Mouse (Mus musculus): ENCODE results near the gene Tex26. TPM values are rescaled to one million over a fixed set of nuclear protein-coding genes. Genes with fewer than 3 reads are reported as not detected.

The Tex26 gene
- polyA plus RNA-seq, 1 experiment from 2014 or later, result 0.38 TPM

DNA sequence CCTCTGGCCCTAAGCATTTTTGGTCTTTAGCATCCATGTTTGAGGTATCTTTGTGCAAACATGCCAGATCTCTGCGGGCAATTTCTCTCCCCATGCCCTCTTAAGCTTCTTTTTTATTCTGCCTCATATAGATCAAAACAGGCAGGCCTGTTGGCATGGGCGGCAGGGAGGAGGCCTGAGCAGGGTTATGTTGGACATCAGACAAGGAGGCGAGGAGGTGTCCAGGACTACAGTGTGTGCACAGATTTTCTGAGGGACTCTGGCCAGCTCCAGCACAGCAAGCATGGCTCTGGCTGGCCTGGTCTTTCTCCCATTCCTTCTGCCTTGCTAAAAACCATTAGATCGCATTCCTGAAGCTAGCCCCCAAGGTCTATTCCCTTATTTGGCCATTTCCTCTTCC, 5.0 kb downstream of the Tex26 start:
- Histone ChIP-seq H3K27ac (ENCODE audit: low read length) (no peak overlapping the region), H3K9me3 (ENCODE audit: control insufficient read depth, low read length) (no peaks in the 10 kb centered on the region), H3K27me3 (replicated peaks; ENCODE audit: control insufficient read depth, insufficient read depth, low read length) (no peaks in the 10 kb centered on the region), H3K4me2 (ENCODE audit: low read depth, low read length) (no peak overlapping the region), H3K36me3 (ENCODE audit: control insufficient read depth, insufficient read depth, low read length) (no peaks in the 10 kb centered on the region), H3K4me3 (ENCODE audit: low read length) (no peak overlapping the region), H3K4me1 (ENCODE audit: control insufficient read depth, insufficient read depth, low read length) (peaks cover 6% of the 10 kb centered on the region), H3K9ac (ENCODE audit: low read depth, low read length) (no peak overlapping the region)
- WGBS, result 57% methylated on average over 4 of the region's 4 CpGs
- no peak for ATAC-seq

DNA sequence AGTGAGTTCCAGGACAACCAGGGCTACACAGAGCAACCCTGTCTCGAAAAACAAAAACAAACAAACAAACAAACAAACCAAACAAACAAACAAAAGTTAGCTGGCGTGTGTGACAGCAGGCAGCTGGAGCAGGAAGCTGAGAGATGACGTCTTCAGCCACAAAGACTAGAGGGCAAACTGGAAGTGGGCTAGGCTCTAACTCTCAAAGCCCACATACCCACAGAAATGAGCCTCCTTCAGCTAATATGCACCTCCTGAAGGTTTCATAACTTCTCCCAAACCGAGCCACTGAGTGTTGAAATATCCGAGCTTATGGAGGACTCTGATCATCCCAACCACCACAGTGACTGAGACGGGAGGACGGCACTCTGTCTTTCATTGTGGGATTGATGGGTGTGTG, 7.0 kb downstream of the Tex26 start:
- Histone ChIP-seq H3K9ac (ENCODE audit: low read depth, low read length) (no peak overlapping the region), H3K27me3 (replicated peaks; ENCODE audit: control insufficient read depth, insufficient read depth, low read length) (no peaks in the 10 kb centered on the region), H3K27ac (ENCODE audit: low read length) (no peak overlapping the region), H3K4me1 (ENCODE audit: control insufficient read depth, insufficient read depth, low read length) (no peaks in the 10 kb centered on the region; the same call in 1 of the 2 replicates), H3K36me3 (ENCODE audit: control insufficient read depth, insufficient read depth, low read length) (no peaks in the 10 kb centered on the region), H3K4me2 (ENCODE audit: low read depth, low read length) (no peak overlapping the region), H3K4me3 (ENCODE audit: low read length) (no peak overlapping the region), H3K9me3 (ENCODE audit: control insufficient read depth, low read length) (no peaks in the 10 kb centered on the region)
- WGBS, result 80% methylated on average over 7 of the region's 7 CpGs
- ATAC-seq, result no peak

DNA sequence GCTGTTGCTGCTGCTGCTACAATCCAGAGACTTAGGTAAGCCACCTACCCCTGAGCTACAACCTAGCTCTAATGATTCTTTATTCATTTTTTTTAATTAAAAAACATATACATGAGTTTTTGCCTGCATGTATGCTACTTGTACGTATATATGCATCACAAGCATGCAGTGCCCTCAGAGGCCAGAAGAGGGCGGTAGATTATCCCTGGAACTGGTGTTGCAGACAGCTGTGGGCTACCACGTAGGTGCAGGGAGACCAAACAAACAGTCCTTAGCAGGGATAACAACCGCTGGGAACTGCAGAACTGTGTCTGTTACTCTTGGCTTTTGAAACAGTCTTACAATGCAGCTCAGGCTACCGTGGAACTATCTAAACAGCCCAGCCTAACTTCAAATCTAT, 8.3 kb downstream of the Tex26 start:
- Histone ChIP-seq H3K36me3 (ENCODE audit: control insufficient read depth, insufficient read depth, low read length) (no peaks in the 10 kb centered on the region), H3K4me2 (ENCODE audit: low read depth, low read length) (no peak overlapping the region), H3K27ac (ENCODE audit: low read length) (no peak overlapping the region), H3K4me3 (ENCODE audit: low read length) (no peak overlapping the region), H3K9me3 (ENCODE audit: control insufficient read depth, low read length) (no peaks in the 10 kb centered on the region), H3K4me1 (ENCODE audit: control insufficient read depth, insufficient read depth, low read length) (no peaks in the 10 kb centered on the region), H3K27me3 (replicated peaks; ENCODE audit: control insufficient read depth, insufficient read depth, low read length) (no peaks in the 10 kb centered on the region), H3K9ac (ENCODE audit: low read depth, low read length) (no peak overlapping the region)
- no peak for ATAC-seq
- 80% methylated on average over 5 of the region's 5 CpGs for WGBS

DNA sequence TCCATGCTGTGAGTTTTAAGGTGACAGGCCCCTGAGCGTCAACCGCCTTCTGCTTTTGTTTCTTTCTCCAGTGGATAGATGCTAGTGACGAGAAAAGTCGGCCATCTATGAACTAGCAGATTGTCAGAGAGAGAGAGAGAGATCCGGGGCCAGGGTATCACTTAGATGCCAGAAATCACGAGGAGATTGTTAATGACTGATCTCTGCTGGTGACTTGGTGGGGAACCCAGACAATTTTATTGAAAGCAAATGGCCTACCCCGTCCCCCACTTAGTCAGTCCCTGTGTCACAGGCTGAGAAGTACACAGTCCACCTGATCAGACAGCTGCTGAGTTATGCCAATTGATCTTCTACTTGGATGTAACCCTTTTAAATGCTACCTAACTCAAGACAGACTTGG, 9.9 kb downstream of the Tex26 start:
- H3K9me3 ChIP-seq (ENCODE audit: control insufficient read depth, low read length), result no peaks in the 10 kb centered on the region
- H3K4me2 ChIP-seq (ENCODE audit: low read depth, low read length), result no peak overlapping the region
- no peak overlapping the region for H3K27ac ChIP-seq (ENCODE audit: low read length)
- H3K9ac ChIP-seq (ENCODE audit: low read depth, low read length), result no peak overlapping the region
- ATAC-seq, result no peak
- no peak overlapping the region for H3K4me3 ChIP-seq (ENCODE audit: low read length)
- no peaks in the 10 kb centered on the region for H3K4me1 ChIP-seq (ENCODE audit: control insufficient read depth, insufficient read depth, low read length)
- H3K27me3 ChIP-seq (replicated peaks; ENCODE audit: control insufficient read depth, insufficient read depth, low read length), result no peaks in the 10 kb centered on the region
- 84% methylated on average over 7 of the region's 7 CpGs for WGBS
- H3K36me3 ChIP-seq (ENCODE audit: control insufficient read depth, insufficient read depth, low read length), result no peaks in the 10 kb centered on the region

DNA sequence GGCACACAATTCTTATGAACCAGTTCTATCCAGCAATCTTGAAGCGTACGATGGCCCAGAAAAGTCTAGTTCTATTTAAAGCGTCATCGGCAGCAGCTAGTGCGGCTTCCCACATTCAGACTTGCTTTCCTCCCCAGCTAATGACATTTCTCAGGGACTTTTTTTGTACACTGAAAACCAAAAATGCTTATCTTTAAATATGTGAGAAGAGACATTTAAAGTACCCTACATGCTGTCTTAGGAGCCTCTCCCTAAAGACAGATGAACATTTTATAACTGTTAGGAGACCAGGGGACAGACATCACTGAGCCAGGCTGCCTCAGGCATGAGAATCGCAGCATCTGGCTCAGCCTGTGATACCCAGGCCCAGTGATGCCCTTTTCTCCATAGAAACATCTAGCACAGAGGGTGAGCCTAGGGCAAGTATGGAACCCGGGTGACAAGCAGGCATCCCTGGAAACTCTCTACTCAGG, 11.8 kb downstream of the Tex26 start:
- Histone ChIP-seq H3K4me2 (ENCODE audit: low read depth, low read length) (no peak overlapping the region), H3K27ac (ENCODE audit: low read length) (no peak overlapping the region), H3K36me3 (ENCODE audit: control insufficient read depth, insufficient read depth, low read length) (no peaks in the 10 kb centered on the region), H3K4me1 (ENCODE audit: control insufficient read depth, insufficient read depth, low read length) (no peaks in the 10 kb centered on the region), H3K9ac (ENCODE audit: low read depth, low read length) (no peak overlapping the region), H3K9me3 (ENCODE audit: control insufficient read depth, low read length) (no peaks in the 10 kb centered on the region), H3K27me3 (replicated peaks; ENCODE audit: control insufficient read depth, insufficient read depth, low read length) (no peaks in the 10 kb centered on the region), H3K4me3 (ENCODE audit: low read length) (no peak overlapping the region)
- ATAC-seq, result no peak
- 69% methylated on average over 7 of the region's 7 CpGs for WGBS

DNA sequence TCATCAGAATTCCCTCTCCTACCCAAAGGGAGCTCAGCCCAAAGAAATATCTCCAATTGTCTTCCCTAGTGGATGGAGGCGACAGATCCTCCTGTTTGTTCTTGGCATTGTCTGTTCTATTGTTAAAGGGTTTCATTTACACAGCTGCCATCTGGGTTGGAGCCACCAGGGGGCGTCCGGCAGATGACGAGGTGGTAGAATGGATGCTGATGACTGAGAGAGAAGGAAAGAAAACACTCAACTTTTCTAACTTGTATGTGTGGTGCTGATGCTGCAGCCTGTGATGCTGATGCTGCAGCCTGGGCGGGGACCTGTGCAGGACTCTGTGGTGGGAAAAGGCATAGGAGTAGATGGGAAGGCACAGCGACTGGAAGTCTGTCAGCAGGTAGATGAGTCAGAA, 14.8 kb downstream of the Tex26 start:
- H3K9me3 ChIP-seq (ENCODE audit: control insufficient read depth, low read length), result no peaks in the 10 kb centered on the region
- H3K4me3 ChIP-seq (ENCODE audit: low read length), result no peak overlapping the region
- no peak for ATAC-seq
- WGBS, result 30% methylated on average over 6 of the region's 6 CpGs
- no peak overlapping the region for H3K27ac ChIP-seq (ENCODE audit: low read length)
- no peak overlapping the region for H3K4me2 ChIP-seq (ENCODE audit: low read depth, low read length)
- H3K27me3 ChIP-seq (replicated peaks; ENCODE audit: control insufficient read depth, insufficient read depth, low read length), result no peaks in the 10 kb centered on the region
- no peaks in the 10 kb centered on the region for H3K36me3 ChIP-seq (ENCODE audit: control insufficient read depth, insufficient read depth, low read length)
- no peak overlapping the region for H3K9ac ChIP-seq (ENCODE audit: low read depth, low read length)
- no peaks in the 10 kb centered on the region for H3K4me1 ChIP-seq (ENCODE audit: control insufficient read depth, insufficient read depth, low read length)

DNA sequence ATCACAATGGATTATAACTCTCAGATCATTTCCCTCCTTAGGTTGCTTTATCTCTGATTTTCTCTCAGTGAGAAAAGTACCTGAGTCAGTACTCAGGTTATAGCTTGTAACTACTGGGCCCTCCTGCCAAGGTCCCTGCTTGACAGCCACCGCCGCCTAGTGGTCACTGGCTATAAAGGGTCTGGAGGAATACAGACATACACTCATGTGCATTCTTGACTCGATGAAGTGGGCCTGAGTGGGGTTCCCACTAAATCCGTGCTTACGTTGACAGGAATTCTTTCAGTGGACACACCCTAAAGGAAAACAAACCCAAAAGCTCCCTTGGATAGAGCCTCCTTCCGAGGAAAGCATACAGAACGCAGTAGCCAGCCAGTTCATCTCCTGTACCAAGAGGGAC, 17.1 kb downstream of the Tex26 start:
- no peak for ATAC-seq
- H3K27ac ChIP-seq (ENCODE audit: low read length), result no peak overlapping the region
- no peaks in the 10 kb centered on the region for H3K9me3 ChIP-seq (ENCODE audit: control insufficient read depth, low read length)
- no peaks in the 10 kb centered on the region for H3K36me3 ChIP-seq (ENCODE audit: control insufficient read depth, insufficient read depth, low read length)
- H3K27me3 ChIP-seq (replicated peaks; ENCODE audit: control insufficient read depth, insufficient read depth, low read length), result no peaks in the 10 kb centered on the region
- H3K4me2 ChIP-seq (ENCODE audit: low read depth, low read length), result no peak overlapping the region
- 76% methylated on average over 7 of the region's 7 CpGs for WGBS
- no peak overlapping the region for H3K4me3 ChIP-seq (ENCODE audit: low read length)
- H3K4me1 ChIP-seq (ENCODE audit: control insufficient read depth, insufficient read depth, low read length), result no peaks in the 10 kb centered on the region
- H3K9ac ChIP-seq (ENCODE audit: low read depth, low read length), result no peak overlapping the region

DNA sequence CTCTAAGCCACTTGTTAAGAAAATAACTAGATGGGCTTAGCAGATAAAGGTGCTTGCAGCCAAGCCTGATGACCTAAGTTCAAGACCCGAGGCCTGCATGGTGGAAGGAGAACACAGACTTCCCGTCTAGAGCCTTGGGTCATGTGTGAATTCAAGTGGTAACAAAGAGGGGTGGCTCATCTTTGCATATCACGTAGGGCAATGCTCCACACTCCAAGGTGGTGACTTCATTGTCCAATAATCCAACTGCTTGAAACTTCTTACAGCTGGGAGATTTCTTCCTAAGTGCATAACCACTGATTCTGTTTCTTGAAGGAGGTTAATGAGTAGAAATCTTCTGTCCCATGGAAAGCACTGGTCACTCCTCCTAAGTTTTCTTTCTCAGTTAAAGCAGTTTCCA, 22.6 kb downstream of the Tex26 start:
- Histone ChIP-seq H3K9me3 (ENCODE audit: control insufficient read depth, low read length) (no peaks in the 10 kb centered on the region), H3K4me1 (ENCODE audit: control insufficient read depth, insufficient read depth, low read length) (peaks cover 5% of the 10 kb centered on the region; the same call in 1 of the 2 replicates), H3K36me3 (ENCODE audit: control insufficient read depth, insufficient read depth, low read length) (no peaks in the 10 kb centered on the region), H3K4me2 (ENCODE audit: low read depth, low read length) (no peak overlapping the region), H3K27me3 (replicated peaks; ENCODE audit: control insufficient read depth, insufficient read depth, low read length) (no peaks in the 10 kb centered on the region), H3K4me3 (ENCODE audit: low read length) (no peak overlapping the region), H3K9ac (ENCODE audit: low read depth, low read length) (no peak overlapping the region), H3K27ac (ENCODE audit: low read length) (no peak overlapping the region)
- 74% methylated on average over 3 of the region's 3 CpGs for WGBS
- ATAC-seq, result no peak

DNA sequence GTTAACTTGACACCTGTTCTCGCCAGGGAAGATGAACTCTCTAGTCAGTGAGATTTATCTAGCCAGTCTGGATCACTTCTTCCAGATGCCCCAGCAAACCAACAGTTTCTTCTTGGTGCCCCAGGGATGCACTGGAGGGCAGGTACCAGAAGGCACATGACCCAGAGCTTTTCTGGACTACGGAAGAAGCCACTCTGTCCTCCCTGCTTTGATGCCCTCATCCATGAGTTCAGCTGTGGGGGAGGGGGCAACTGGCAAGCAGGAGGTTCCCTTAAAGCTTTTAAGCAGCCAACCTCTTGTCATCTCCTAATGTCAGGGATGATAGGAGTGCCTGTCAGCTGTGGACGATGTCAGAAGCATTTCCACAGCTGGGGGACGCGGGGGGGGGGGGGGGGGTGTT, 25.8 kb downstream of the Tex26 start:
- H3K27me3 ChIP-seq (replicated peaks; ENCODE audit: control insufficient read depth, insufficient read depth, low read length), result no peaks in the 10 kb centered on the region

DNA sequence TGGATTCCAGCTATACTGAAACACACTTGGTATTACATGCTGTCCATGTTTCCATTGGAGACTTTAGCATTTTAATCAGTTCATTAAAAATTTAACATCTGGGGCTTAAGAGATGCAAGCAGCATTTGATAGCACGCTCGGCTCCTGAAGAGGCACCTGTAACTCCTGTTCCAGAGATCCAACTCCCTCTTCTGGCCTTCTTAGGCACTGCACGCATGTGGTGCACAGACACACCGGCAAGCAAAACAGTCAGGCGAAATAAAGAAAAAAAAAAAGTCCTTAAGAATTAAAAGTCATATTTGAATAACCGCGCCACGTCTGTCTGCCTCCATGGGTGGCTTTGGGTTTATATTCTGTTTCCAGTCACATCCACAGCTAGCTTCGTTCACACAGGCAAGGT, 34.7 kb downstream of the Tex26 start:
- Histone ChIP-seq H3K27ac (ENCODE audit: low read length) (no peak overlapping the region), H3K4me3 (ENCODE audit: low read length) (no peak overlapping the region), H3K4me2 (ENCODE audit: low read depth, low read length) (no peak overlapping the region), H3K4me1 (ENCODE audit: control insufficient read depth, insufficient read depth, low read length) (no peaks in the 10 kb centered on the region), H3K27me3 (replicated peaks; ENCODE audit: control insufficient read depth, insufficient read depth, low read length) (no peaks in the 10 kb centered on the region), H3K36me3 (ENCODE audit: control insufficient read depth, insufficient read depth, low read length) (no peaks in the 10 kb centered on the region), H3K9me3 (ENCODE audit: control insufficient read depth, low read length) (no peaks in the 10 kb centered on the region), H3K9ac (ENCODE audit: low read depth, low read length) (no peak overlapping the region)
- WGBS, result 95% methylated on average over 9 of the region's 9 CpGs
- ATAC-seq, result no peak

More for the DNA sequence above, 25.8 kb downstream of the Tex26 start:
- no peaks in the 10 kb centered on the region for H3K9me3 ChIP-seq (ENCODE audit: control insufficient read depth, low read length)
- no peak overlapping the region for H3K4me2 ChIP-seq (ENCODE audit: low read depth, low read length)
- H3K36me3 ChIP-seq (ENCODE audit: control insufficient read depth, insufficient read depth, low read length), result no peaks in the 10 kb centered on the region
- peaks cover 5% of the 10 kb centered on the region; the same call in 1 of the 2 replicates for H3K4me1 ChIP-seq (ENCODE audit: control insufficient read depth, insufficient read depth, low read length)
- no peak overlapping the region for H3K27ac ChIP-seq (ENCODE audit: low read length)
- no peak overlapping the region for H3K9ac ChIP-seq (ENCODE audit: low read depth, low read length)
- H3K4me3 ChIP-seq (ENCODE audit: low read length), result no peak overlapping the region
- no peak for ATAC-seq
- WGBS, result 45% methylated on average over 4 of the region's 5 CpGs

Measured in intestine, embryonic 16.5 days (tissue).